Mouse (Mus musculus) lung, postnatal 0 days (tissue): ENCODE results near the gene Rps6kc1.

Source experiments
- CTCF ChIP-seq: IDR thresholded peaks from 2 replicates; pipeline ENCODE4 v1.5.1; 2016; ENCODE audit warnings: antibody characterized with exemption, mild to moderate bottlenecking
- EP300 ChIP-seq: IDR thresholded peaks from 2 replicates; pipeline ENCODE4 v1.6.1; 2016; ENCODE audit warnings: antibody characterized with exemption, mild to moderate bottlenecking, control low read depth

GRCm38 (mm10) chr1:190661764-190662163, 249.8 kb downstream of the Rps6kc1 start:
- TF ChIP-seq CTCF, result no peak
- no peak for TF ChIP-seq EP300
